Mouse (Mus musculus): Measurements from ENCODE around the gene Ptges3. TPM values are rescaled to one million over a fixed set of nuclear protein-coding genes. Genes with fewer than 3 reads are reported as not detected.
"Not testable (repeated sequence)": the region's sequence is repeated elsewhere in the genome, so short reads cannot be mapped to it uniquely, and the experiment has no call there.

Ptges3 gene
- polyA plus RNA-seq, 1 experiment: 168 TPM

DNA sequence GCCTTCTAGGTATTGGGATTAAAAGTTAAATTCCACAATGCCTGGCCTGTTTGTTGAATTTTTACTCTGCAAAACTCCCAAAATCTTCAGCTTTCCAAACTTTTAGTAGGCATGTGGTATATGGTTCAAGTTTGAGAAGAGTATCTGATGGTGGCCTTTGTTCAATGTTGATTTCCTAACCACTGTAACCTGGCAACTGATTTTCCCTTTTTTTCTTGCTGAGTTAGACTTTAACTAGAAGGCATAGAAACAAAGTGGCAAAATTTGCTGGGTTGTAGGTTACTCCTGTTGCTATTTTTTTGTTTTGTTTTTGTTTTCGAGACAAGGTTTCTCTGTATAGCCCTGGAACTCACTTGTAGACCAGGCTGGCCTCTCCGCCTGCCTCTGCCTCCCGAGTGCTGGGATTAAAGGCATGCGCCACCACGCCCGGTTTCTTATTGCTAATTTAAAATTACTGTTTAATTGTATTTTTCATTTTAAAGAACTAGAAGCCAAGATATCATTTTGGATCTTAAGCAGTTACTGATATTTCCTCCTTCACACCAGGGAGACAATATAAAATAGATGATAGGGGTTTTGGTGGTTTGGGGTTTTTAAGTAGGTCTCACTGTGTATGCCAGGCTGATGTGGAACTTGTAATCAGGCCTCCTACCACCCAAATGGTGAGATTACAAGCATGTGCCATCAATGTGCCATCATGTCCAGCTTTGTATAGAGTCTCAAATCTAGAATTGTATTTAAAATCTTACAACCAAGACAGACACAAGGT is 3.7 kb downstream of the Ptges3 start:
- 74% methylated on average over 6 of the region's 6 CpGs for WGBS
- H3K27ac ChIP-seq (ENCODE audit: control insufficient read depth, insufficient read depth, low read depth, low read length, poor library complexity): no peak overlapping the region
- no peak for TF ChIP-seq POLR2A (IDR thresholded peaks at IDR 0.05; ENCODE audit: borderline replicate concordance, control insufficient read depth, low read depth, low read length)
- no peak for TF ChIP-seq CTCF (IDR thresholded peaks at IDR 0.05; ENCODE audit: control insufficient read depth, insufficient read depth, low read length)
- H3K4me3 ChIP-seq (replicated peaks; ENCODE audit: control insufficient read depth, low read depth, low read length): no peak overlapping the region
- H3K4me1 ChIP-seq (ENCODE audit: control insufficient read depth, insufficient read depth, low read length): peaks cover 2% of the 10 kb centered on the region

DNA sequence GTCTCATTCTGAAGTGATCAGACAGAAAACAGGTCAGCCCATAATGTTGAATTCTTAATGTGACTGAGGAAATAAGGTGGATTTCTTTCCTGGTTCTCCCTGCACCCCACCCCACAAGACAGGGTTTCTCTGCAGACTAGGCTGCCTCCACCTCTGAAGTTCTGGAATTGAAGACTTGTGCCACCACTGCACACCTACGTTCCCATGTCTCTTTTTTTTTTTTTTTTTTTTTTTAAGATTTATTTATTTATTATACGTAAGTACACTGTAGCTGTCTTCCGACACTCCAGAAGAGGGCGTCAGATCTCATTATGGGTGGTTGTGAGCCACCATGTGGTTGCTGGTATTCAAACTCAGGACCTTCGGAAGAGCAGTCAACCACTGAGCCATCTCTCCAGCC is 7.3 kb downstream of the Ptges3 start:
- TF ChIP-seq POLR2A (IDR thresholded peaks at IDR 0.05; ENCODE audit: borderline replicate concordance, control insufficient read depth, low read depth, low read length): no peak
- TF ChIP-seq CTCF (IDR thresholded peaks at IDR 0.05; ENCODE audit: control insufficient read depth, insufficient read depth, low read length): no peak
- Histone ChIP-seq H3K4me3 (replicated peaks; ENCODE audit: control insufficient read depth, low read depth, low read length) (no peak overlapping the region), H3K4me1 (ENCODE audit: control insufficient read depth, insufficient read depth, low read length) (no peaks in the 10 kb centered on the region; the same call in 1 of the 2 replicates), H3K27ac (ENCODE audit: control insufficient read depth, insufficient read depth, low read depth, low read length, poor library complexity) (no peak overlapping the region)
- 75% methylated on average over 5 of the region's 5 CpGs for WGBS

DNA sequence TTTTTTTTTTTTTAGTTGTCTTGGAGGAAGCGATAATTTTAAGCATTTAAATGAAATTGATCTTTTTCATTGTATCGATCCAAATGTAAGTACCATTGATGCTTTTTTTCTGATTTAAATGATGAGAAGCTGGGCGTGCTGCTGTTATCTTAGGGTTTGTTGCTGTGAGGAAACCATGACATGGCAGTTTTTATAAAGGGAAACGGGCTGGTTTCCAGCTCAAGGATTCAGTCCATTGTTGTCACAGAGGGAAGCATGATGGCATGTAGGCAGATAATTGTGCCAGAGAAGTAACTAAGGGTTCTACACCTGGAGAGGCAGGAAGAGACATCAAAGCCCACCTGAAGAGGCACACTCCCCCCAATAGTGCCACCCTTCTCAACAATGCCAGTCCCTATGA is 10.4 kb downstream of the Ptges3 start:
- no peak for TF ChIP-seq POLR2A (IDR thresholded peaks at IDR 0.05; ENCODE audit: borderline replicate concordance, control insufficient read depth, low read depth, low read length)
- TF ChIP-seq CTCF (IDR thresholded peaks at IDR 0.05; ENCODE audit: control insufficient read depth, insufficient read depth, low read length): no peak
- Histone ChIP-seq H3K27ac (ENCODE audit: control insufficient read depth, insufficient read depth, low read depth, low read length, poor library complexity) (no peak overlapping the region), H3K4me3 (replicated peaks; ENCODE audit: control insufficient read depth, low read depth, low read length) (no peak overlapping the region), H3K4me1 (ENCODE audit: control insufficient read depth, insufficient read depth, low read length) (no peaks in the 10 kb centered on the region)
- WGBS: 52% methylated on average over 4 of the region's 4 CpGs

DNA sequence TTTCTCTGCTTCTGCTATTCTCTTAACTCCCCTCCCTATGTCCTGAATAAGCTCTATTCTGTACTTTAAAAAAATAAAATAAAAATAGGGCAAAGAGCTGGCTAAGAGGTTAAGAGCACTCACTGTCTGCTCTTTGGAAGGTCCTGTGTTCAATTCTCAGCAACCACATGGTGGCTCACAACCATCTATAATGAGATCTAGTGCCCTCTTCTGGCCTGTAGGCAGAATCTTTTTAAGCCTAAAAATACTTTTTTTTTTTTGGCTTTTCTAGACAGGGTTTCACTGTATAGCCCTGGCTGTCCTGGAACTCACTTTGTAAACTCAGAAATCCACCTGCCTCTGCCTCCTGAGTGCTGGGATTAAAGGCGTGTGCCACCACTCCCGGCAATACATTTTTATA is 11.7 kb downstream of the Ptges3 start:
- 93% methylated on average over 2 of the region's 2 CpGs for WGBS

DNA sequence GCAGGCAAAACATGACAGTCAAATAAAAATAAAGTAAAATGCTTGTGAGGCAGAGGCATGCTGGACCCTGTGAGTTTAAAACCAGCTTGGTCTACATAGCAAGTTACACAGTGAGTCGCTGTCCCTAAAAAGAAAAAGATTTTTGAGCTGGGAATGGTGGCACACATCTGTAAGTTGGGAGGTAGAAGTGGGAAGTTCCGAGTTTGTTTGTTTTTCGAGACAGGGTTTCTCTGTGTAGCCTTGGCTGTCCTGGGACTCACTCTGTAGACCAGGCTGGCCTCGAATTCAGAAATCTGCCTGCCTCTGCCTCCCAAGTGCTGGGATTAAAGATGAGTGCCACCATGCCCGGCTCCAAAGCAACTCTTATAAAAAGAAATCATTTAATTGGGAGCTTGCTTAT is 19.5 kb downstream of the Ptges3 start:
- H3K27ac ChIP-seq (ENCODE audit: control insufficient read depth, insufficient read depth, low read depth, low read length, poor library complexity); H3K4me3 ChIP-seq (replicated peaks; ENCODE audit: control insufficient read depth, low read depth, low read length); H3K4me1 ChIP-seq (ENCODE audit: control insufficient read depth, insufficient read depth, low read length): not testable (repeated sequence)
- 85% methylated on average over 5 of the region's 5 CpGs for WGBS

More for the DNA sequence above, 11.7 kb downstream of the Ptges3 start:
- not testable (repeated sequence) for H3K27ac ChIP-seq (ENCODE audit: control insufficient read depth, insufficient read depth, low read depth, low read length, poor library complexity); H3K4me3 ChIP-seq (replicated peaks; ENCODE audit: control insufficient read depth, low read depth, low read length); H3K4me1 ChIP-seq (ENCODE audit: control insufficient read depth, insufficient read depth, low read length)

DNA sequence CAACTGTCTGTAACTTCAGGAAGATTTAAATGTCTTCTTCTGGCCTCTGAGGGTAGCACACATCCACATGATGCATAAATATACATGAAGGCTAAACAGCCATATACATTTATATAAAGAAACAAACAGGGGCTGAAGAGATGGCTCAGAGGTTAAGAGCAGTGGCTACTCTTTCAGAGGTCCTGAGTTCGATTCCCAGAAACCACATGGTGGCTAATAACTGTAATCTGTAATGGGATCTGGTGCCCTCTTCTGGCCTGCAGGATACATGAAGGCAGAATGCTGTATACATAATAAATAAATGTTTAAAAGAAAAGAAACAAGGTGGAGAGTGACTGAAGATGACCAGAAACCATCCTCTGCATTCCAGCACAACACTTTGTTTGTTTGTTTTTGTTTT is 21.7 kb downstream of the Ptges3 start:
- Histone ChIP-seq H3K4me1 (ENCODE audit: control insufficient read depth, insufficient read depth, low read length) (no peaks in the 10 kb centered on the region; the same call in 1 of the 2 replicates), H3K4me3 (replicated peaks; ENCODE audit: control insufficient read depth, low read depth, low read length) (no peak overlapping the region), H3K27ac (ENCODE audit: control insufficient read depth, insufficient read depth, low read depth, low read length, poor library complexity) (no peak overlapping the region)
- TF ChIP-seq CTCF (IDR thresholded peaks at IDR 0.05; ENCODE audit: control insufficient read depth, insufficient read depth, low read length) (no peak), POLR2A (IDR thresholded peaks at IDR 0.05; ENCODE audit: borderline replicate concordance, control insufficient read depth, low read depth, low read length) (no peak)
- 23% methylated on average over 1 of the region's 1 CpGs for WGBS

DNA sequence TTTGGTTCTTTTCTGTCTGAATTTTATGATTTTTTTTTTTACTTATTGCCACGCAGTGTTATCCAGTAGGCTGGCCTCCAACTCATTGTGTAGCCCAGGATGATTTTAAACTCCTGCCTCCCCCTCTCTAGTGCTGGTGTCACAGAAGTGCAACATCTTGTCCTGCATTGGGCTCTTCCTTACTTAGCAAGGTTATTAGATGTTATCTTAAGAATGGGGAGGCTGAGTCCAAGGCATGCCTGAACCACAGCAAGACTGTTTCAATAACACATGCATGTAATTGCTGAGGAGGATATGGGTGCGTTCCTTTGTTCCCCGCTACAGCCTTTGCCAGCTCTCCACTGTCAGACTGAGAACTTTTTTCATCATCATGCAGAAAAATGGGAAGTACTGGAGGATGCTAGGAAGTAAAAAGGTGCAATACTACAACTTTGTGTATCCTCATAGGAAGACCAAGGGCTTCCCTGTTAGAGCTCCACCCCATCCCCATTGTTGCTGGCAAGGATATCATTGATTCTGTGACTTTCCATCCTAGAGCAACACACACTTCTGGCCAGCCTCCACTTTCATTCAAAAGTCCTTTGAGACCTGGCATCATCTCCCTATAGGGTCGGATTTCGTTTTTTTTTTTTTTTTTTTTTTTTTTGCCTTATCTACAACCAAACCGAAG is 23.2 kb downstream of the Ptges3 start:
- WGBS: 23% methylated on average over 6 of the region's 6 CpGs
- Histone ChIP-seq H3K27ac (ENCODE audit: control insufficient read depth, insufficient read depth, low read depth, low read length, poor library complexity) (no peak overlapping the region), H3K4me3 (replicated peaks; ENCODE audit: control insufficient read depth, low read depth, low read length) (no peak overlapping the region), H3K4me1 (ENCODE audit: control insufficient read depth, insufficient read depth, low read length) (no peaks in the 10 kb centered on the region; the same call in 1 of the 2 replicates)
- TF ChIP-seq POLR2A (IDR thresholded peaks at IDR 0.05; ENCODE audit: borderline replicate concordance, control insufficient read depth, low read depth, low read length): no peak
- TF ChIP-seq CTCF (IDR thresholded peaks at IDR 0.05; ENCODE audit: control insufficient read depth, insufficient read depth, low read length): no peak

DNA sequence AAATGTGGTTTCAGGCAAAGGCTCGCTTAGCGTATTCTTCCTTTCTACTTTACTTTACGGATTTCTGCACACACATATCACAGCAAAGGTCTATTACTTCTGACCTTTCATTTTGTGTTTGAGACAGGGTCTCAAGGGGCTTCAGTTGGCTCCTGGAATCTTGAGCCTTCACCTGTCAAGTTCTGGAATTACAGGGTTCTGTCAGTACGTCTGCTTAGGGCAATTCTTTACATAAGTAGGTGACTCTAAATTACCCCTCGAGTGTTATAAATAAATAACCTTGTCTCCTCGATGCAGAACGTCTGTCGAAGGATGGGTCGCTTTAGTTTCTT is 23.7 kb downstream of the Ptges3 start:
- peak overlapping the region; percentile 81 for H3K4me3 ChIP-seq (replicated peaks; ENCODE audit: control insufficient read depth, low read depth, low read length)
- under 1% methylated on average over 9 of the region's 9 CpGs for WGBS
- H3K4me1 ChIP-seq (ENCODE audit: control insufficient read depth, insufficient read depth, low read length): no peaks in the 10 kb centered on the region; the same call in 1 of the 2 replicates
- peak overlapping the region; percentile 54 for H3K27ac ChIP-seq (ENCODE audit: control insufficient read depth, insufficient read depth, low read depth, low read length, poor library complexity)
- TF ChIP-seq CTCF (IDR thresholded peaks at IDR 0.05; ENCODE audit: control insufficient read depth, insufficient read depth, low read length): no peak
- TF ChIP-seq POLR2A (IDR thresholded peaks at IDR 0.05; ENCODE audit: borderline replicate concordance, control insufficient read depth, low read depth, low read length): no peak

All from bone marrow, adult 2 months (tissue).